Mouse (Mus musculus) C2C12 (cell line): ENCODE data around the gene Mcm10.

Source experiments
- CEBPB ChIP-seq: IDR thresholded peaks from one replicate; pipeline ENCODE4 v1.6.1; 2011; ENCODE audit warnings: low read depth, mild to moderate bottlenecking, control low read depth, moderate library complexity
- CTCF ChIP-seq: IDR thresholded peaks from one replicate; pipeline ENCODE4 v1.5.1; 2011; ENCODE audit not compliant: control insufficient read depth, insufficient read depth, insufficient read length
- FOSL1 ChIP-seq: IDR thresholded peaks from one replicate; pipeline ENCODE4 v1.8.0; 2011; ENCODE audit warnings: mild to moderate bottlenecking, low read length; ENCODE audit not compliant: poor library complexity, insufficient read depth, severe bottlenecking
- MAX ChIP-seq: IDR thresholded peaks from one replicate; pipeline ENCODE4 v1.6.1; 2011; ENCODE audit warnings: mild to moderate bottlenecking, control low read depth
- MYOD1 ChIP-seq: IDR thresholded peaks from one replicate; pipeline ENCODE4 v1.6.1; 2011; ENCODE audit warnings: low read depth; ENCODE audit not compliant: control insufficient read depth, insufficient read length
- MYOG ChIP-seq: IDR thresholded peaks from one replicate; pipeline ENCODE4 v1.6.1; 2011; ENCODE audit not compliant: control insufficient read depth, insufficient read length; ENCODE audit errors: extremely low read depth
- USF1 ChIP-seq: IDR thresholded peaks from one replicate; pipeline ENCODE4 v1.6.1; 2011; ENCODE audit warnings: low read depth, mild to moderate bottlenecking, control low read depth, moderate library complexity

GRCm38 (mm10) chr2:5044321-5044720 is 31.7 kb upstream of the Mcm10 start:
- TF ChIP-seq MYOG (no peak), CEBPB (no peak), USF1 (no peak), CTCF (no peak), FOSL1 (no peak), MYOD1 (no peak), MAX (no peak)
